Mouse (Mus musculus) midbrain, embryonic 13.5 days (tissue): Measurements from ENCODE around the gene Zfp110. TPM values are rescaled to one million over a fixed set of nuclear protein-coding genes. Genes with fewer than 3 reads are reported as not detected.
"Not testable (repeated sequence)": the region's sequence is repeated elsewhere in the genome, so short reads cannot be mapped to it uniquely, and the experiment has no call there.

ENCODE experiments used
- ATAC-seq: fragments of 200-750 bp; cut with Nextera tagmentation; 2 replicates; pipeline ENCODE4 v1.8.0; 2017; ENCODE audit warnings: mild to moderate bottlenecking, moderate TSS enrichment, moderate library complexity
- H3K27ac ChIP-seq: fragments of 300-500 bp; sonication (generic); 2 replicates; pipeline ENCODE4 v1.5.1; 2015; ENCODE audit warnings: inconsistent platforms, mild to moderate bottlenecking, moderate library complexity
- H3K27me3 ChIP-seq: fragments of 300-500 bp; sonication (generic); 2 replicates; pipeline ENCODE4 v1.6.1; 2015; ENCODE audit warnings: mild to moderate bottlenecking, inconsistent platforms
- H3K36me3 ChIP-seq: fragments of 300-500 bp; sonication (generic); 2 replicates; pipeline ENCODE4 v1.6.1; 2015; ENCODE audit warnings: mild to moderate bottlenecking, inconsistent platforms
- H3K4me1 ChIP-seq: fragments of 300-500 bp; sonication (generic); replicated peaks from 2 replicates; pipeline ENCODE4 v1.6.1; 2015; ENCODE audit warnings: inconsistent platforms
- H3K4me2 ChIP-seq: fragments of 300-500 bp; sonication (generic); replicated peaks from 2 replicates; pipeline ENCODE4 v1.6.1; 2015; ENCODE audit warnings: moderate library complexity, mild to moderate bottlenecking, inconsistent platforms
- H3K4me3 ChIP-seq: fragments of 300-500 bp; sonication (generic); replicated peaks from 2 replicates; pipeline ENCODE4 v1.5.1; 2015; ENCODE audit warnings: mild to moderate bottlenecking, inconsistent platforms
- H3K9ac ChIP-seq: fragments of 300-500 bp; sonication (generic); replicated peaks from 2 replicates; pipeline ENCODE4 v1.6.1; 2015; ENCODE audit warnings: mild to moderate bottlenecking, inconsistent platforms
- H3K9me3 ChIP-seq: fragments of 300-500 bp; sonication (generic); 2 replicates; pipeline ENCODE4 v1.6.1; 2016; ENCODE audit warnings: mild to moderate bottlenecking, inconsistent platforms
- WGBS: fragments of 180-500 bp; shearing (Covaris S2); methylation state at CpG from one replicate; pipeline ENCODE4 v1.1.7; 2015; 5-methylcytosine and 5-hydroxymethylcytosine counted together
- polyA plus RNA-seq: library from polyadenylated mRNA; unstranded; fragments of >200 nt; fragmentation: Nextera tagmentation; extraction: Ambion mirVana; gene quantifications from 2 replicates; pipeline ENCODE4 v1.2.1, GENCODE M21; 2015

Zfp110 gene
- 31.8 and 31.9 TPM in 2 replicates for polyA plus RNA-seq

- 0 out of 2 replicates have a peak within 1 kb of the TSS, but pooled peaks have one; percentile 47 for H3K27ac ChIP-seq
- peak within 1 kb of the TSS; percentile 68 for H3K9ac ChIP-seq
- peak within 1 kb of the TSS; percentile 57 for H3K4me2 ChIP-seq
- H3K27me3 ChIP-seq, result 0 out of 2 replicates have a peak, but pooled peaks cover 2% of the 10 kb centered on the region
- peaks cover 28% of the 10 kb centered on the region for H3K9me3 ChIP-seq
- peak within 1 kb of the TSS; percentile 50 for H3K4me3 ChIP-seq
- ATAC-seq, result peak; percentile 98
- 4% methylated on average over 47 of the region's 47 CpGs for WGBS
- no peaks in the 10 kb centered on the region for H3K4me1 ChIP-seq
- H3K36me3 ChIP-seq, result peaks cover 34% of the 10 kb centered on the region
Measured at GRCm38 (mm10) chr7:12834162-12835120, at the start of gene Zfp110. Gene Zfp110, plus strand, starts transcription at chr7:12834761.

- no peaks in the 10 kb centered on the region for H3K27me3 ChIP-seq
- no peak overlapping the region for H3K4me3 ChIP-seq
- no peak overlapping the region for H3K27ac ChIP-seq
- H3K9me3 ChIP-seq, result no peaks in the 10 kb centered on the region
- 0 out of 2 replicates have a peak, but pooled peaks have one; percentile 14 for ATAC-seq
- WGBS, result 75% methylated on average over 6 of the region's 6 CpGs
- H3K4me2 ChIP-seq, result no peak overlapping the region
- H3K9ac ChIP-seq, result no peak overlapping the region
- no peaks in the 10 kb centered on the region for H3K36me3 ChIP-seq
- H3K4me1 ChIP-seq, result peaks cover 8% of the 10 kb centered on the region
Measured at GRCm38 (mm10) chr7:12787333-12787732, 47.2 kb upstream of the Zfp110 start.

- H3K4me3 ChIP-seq, result no peak overlapping the region
- H3K9me3 ChIP-seq, result no peaks in the 10 kb centered on the region
- peak; percentile 89 for ATAC-seq
- 0 out of 2 replicates have a peak overlapping the region, but pooled peaks have one; percentile 4 for H3K4me2 ChIP-seq
- H3K36me3 ChIP-seq, result no peaks in the 10 kb centered on the region
- WGBS, result 22% methylated on average over 5 of the region's 5 CpGs
- 0 out of 2 replicates have a peak overlapping the region, but pooled peaks have one; percentile 28 for H3K9ac ChIP-seq
- H3K4me1 ChIP-seq, result peaks cover 8% of the 10 kb centered on the region
- no peak overlapping the region; the same call in 1 of the 2 replicates for H3K27ac ChIP-seq
- no peaks in the 10 kb centered on the region for H3K27me3 ChIP-seq
Measured at GRCm38 (mm10) chr7:12788025-12788424, 46.5 kb upstream of the Zfp110 start.

- not testable (repeated sequence) for H3K27ac ChIP-seq, H3K4me1 ChIP-seq, H3K9me3 ChIP-seq, ATAC-seq, H3K9ac ChIP-seq, H3K4me3 ChIP-seq, H3K27me3 ChIP-seq, H3K4me2 ChIP-seq, H3K36me3 ChIP-seq
- WGBS, result 92% methylated on average over 11 of the region's 11 CpGs
Measured at GRCm38 (mm10) chr7:12792624-12793023, 41.9 kb upstream of the Zfp110 start.

GRCm38 (mm10) chr7:12797971-12798370 lies 36.6 kb upstream of the Zfp110 start:
- Histone ChIP-seq H3K9me3 (peaks cover 7% of the 10 kb centered on the region; the same call in 1 of the 2 replicates), H3K27me3 (no peaks in the 10 kb centered on the region), H3K4me3 (no peak overlapping the region), H3K27ac (no peak overlapping the region), H3K4me1 (peaks cover 7% of the 10 kb centered on the region; the same call in 1 of the 2 replicates), H3K4me2 (no peak overlapping the region), H3K36me3 (peaks cover 14% of the 10 kb centered on the region), H3K9ac (no peak overlapping the region)
- no peak for ATAC-seq
- WGBS, result 69% methylated on average over 2 of the region's 2 CpGs

GRCm38 (mm10) chr7:12799554-12799953 lies 35.0 kb upstream of the Zfp110 start:
- Histone ChIP-seq H3K4me3 (no peak overlapping the region), H3K27ac (no peak overlapping the region), H3K4me1 (peaks cover 13% of the 10 kb centered on the region), H3K9ac (no peak overlapping the region), H3K27me3 (no peaks in the 10 kb centered on the region), H3K36me3 (peaks cover 14% of the 10 kb centered on the region), H3K4me2 (no peak overlapping the region), H3K9me3 (peaks cover 7% of the 10 kb centered on the region; the same call in 1 of the 2 replicates)
- WGBS, result 86% methylated on average over 1 of the region's 1 CpGs
- ATAC-seq, result no peak

GRCm38 (mm10) chr7:12802866-12803726 lies 31.5 kb upstream of the Zfp110 start, which contains the start of gene Zscan18:
Gene Zscan18, minus strand, starts transcription at chr7:12803635.
- H3K36me3 ChIP-seq, result peaks cover 26% of the 10 kb centered on the region
- H3K4me2 ChIP-seq, result peak within 1 kb of the TSS; percentile 59
- peak within 1 kb of the TSS; percentile 76 for H3K9ac ChIP-seq
- peaks cover 13% of the 10 kb centered on the region for H3K4me1 ChIP-seq
- peak within 1 kb of the TSS; percentile 51 for H3K4me3 ChIP-seq
- WGBS, result 5% methylated on average over 31 of the region's 31 CpGs
- H3K27me3 ChIP-seq, result no peaks in the 10 kb centered on the region
- H3K9me3 ChIP-seq, result 0 out of 2 replicates have a peak, but pooled peaks cover 5% of the 10 kb centered on the region
- peak within 1 kb of the TSS; percentile 92 for H3K27ac ChIP-seq
- ATAC-seq, result peak; percentile 98

GRCm38 (mm10) chr7:12803727-12804071 lies 30.9 kb upstream of the Zfp110 start:
- under 1% methylated on average over 16 of the region's 16 CpGs for WGBS
- peak; percentile 91 for ATAC-seq
- H3K27ac ChIP-seq, result peak overlapping the region; percentile 92
- H3K9me3 ChIP-seq, result peaks cover 11% of the 10 kb centered on the region; the same call in 1 of the 2 replicates
- peaks cover 13% of the 10 kb centered on the region for H3K4me1 ChIP-seq
- H3K36me3 ChIP-seq, result peaks cover 28% of the 10 kb centered on the region
- H3K4me2 ChIP-seq, result peak overlapping the region; percentile 59
- peak overlapping the region; percentile 51 for H3K4me3 ChIP-seq
- no peaks in the 10 kb centered on the region for H3K27me3 ChIP-seq
- H3K9ac ChIP-seq, result peak overlapping the region; percentile 76

- Histone ChIP-seq H3K4me1 (peaks cover 9% of the 10 kb centered on the region), H3K9me3 (peaks cover 45% of the 10 kb centered on the region), H3K4me2 (no peak overlapping the region), H3K9ac (no peak overlapping the region), H3K36me3 (peaks cover 51% of the 10 kb centered on the region), H3K27ac (no peak overlapping the region), H3K27me3 (no peaks in the 10 kb centered on the region), H3K4me3 (no peak overlapping the region)
- 95% methylated on average over 8 of the region's 8 CpGs for WGBS
- no peak for ATAC-seq
Measured at GRCm38 (mm10) chr7:12815566-12815965, 19.0 kb upstream of the Zfp110 start.

- peak within 1 kb of the TSS; percentile 92 for H3K9ac ChIP-seq
- H3K9me3 ChIP-seq, result peaks cover 30% of the 10 kb centered on the region
- H3K27me3 ChIP-seq, result no peaks in the 10 kb centered on the region
- peaks cover 23% of the 10 kb centered on the region for H3K36me3 ChIP-seq
- peak within 1 kb of the TSS; percentile 90 for H3K27ac ChIP-seq
- H3K4me2 ChIP-seq, result peak within 1 kb of the TSS; percentile 67
- H3K4me3 ChIP-seq, result peak within 1 kb of the TSS; percentile 75
- peaks cover 9% of the 10 kb centered on the region for H3K4me1 ChIP-seq
- under 1% methylated on average over 40 of the region's 40 CpGs for WGBS
- peak; percentile 97 for ATAC-seq
Measured at GRCm38 (mm10) chr7:12818521-12819295, 15.9 kb upstream of the Zfp110 start, which contains the start of gene Zfp329. Gene Zfp329, minus strand, starts transcription at chr7:12818858.
